Mouse (Mus musculus): ENCODE results near the gene Aebp1.

The Aebp1 gene

DNA sequence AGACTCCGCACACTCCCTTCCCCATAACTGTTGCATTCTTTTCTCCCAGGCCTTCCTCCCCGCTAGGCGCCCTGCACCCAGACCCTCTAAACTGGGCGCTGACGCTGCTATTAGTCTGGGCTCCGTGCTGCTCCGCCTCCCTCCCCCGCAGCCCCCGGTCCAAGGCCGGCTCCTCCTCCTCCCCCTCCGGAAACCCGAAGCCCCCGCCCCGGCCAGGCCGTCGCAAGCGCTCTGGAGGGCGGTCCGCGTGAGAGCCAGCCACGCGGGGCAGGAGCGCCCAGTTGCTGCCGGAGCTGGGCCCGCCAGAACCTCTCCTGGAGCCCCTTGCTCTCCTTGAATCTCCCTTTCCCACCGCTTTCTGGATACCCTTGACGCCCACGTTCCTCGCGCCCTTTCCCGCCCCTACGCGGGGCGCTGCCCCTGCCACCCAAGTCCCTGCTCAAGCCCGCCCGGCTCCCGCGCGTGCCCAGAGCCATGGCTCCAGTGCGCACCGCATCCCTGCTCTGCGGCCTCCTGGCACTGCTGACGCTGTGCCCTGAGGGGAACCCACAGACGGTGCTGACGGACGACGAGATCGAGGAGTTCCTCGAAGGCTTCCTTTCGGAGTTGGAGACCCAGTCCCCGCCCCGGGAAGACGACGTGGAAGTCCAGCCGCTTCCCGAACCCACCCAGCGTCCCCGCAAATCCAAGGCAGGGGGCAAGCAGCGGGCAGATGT is at the start of gene Aebp1:
TSS of gene Aebp1 (plus strand) at position 270 of the 716 bp plus-strand sequence.
- peak; percentile 62 for DNase-seq (ENCODE audit: low spot score)

DNA sequence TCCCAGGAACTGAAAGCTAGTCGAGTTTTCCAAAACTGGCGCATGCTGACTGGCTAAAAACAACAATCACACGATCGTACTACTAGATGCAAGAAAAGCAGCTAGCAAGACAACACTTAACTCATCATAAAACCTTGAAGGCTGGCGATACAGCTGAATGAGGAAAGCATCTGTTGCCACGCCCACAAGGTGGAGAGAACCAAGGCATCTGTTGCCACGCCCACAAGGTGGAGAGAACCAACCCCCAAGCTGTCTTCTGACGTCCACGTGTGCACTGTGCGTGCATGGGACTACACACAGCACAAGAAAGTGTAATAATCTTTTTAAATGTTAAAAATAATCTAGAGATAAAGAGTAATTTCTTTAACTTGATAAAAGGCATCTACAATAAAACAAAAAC is 48.4 kb upstream of the Aebp1 start:
- DNase-seq (ENCODE audit: low spot score): no peak

DNA sequence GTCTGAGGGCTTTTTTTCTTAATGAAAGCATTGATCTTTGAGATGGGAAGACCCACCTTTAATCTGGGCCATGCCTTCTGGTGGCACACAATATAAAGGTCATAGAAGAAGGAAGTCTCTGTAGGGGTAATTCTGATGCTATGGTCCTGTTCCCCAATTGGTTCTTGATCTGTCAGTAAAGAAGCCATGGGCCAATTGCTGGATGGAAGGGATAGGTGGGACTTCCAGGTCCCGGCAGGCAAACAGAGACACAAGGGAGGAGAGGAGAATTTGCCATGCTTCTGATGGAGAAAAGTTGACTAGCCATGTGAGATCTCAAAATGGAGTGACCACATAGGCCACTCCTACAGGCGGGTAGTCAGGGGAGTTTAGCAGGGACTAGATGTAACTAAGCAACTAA is 42.5 kb upstream of the Aebp1 start:
- no peak for DNase-seq (ENCODE audit: low spot score)

DNA sequence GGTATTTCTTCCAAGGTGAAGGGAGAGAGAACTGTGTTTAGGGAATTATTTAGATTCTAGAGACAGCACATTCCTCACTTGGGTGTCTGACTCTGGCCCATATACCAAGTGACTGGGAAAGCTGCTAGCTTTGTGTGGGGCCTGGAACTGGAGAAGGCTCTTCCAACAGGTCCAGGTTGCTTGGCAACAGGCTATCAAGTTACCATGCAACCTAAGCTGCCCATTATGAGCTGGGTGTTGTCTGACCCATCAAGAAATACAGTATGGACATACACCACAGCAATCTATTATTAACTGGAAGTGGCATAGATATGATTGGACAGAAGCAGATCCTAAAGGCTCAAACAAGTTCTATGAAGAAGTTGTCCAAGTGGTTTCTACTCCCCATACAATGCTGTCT is 36.3 kb upstream of the Aebp1 start:
- DNase-seq (ENCODE audit: low spot score): no peak

DNA sequence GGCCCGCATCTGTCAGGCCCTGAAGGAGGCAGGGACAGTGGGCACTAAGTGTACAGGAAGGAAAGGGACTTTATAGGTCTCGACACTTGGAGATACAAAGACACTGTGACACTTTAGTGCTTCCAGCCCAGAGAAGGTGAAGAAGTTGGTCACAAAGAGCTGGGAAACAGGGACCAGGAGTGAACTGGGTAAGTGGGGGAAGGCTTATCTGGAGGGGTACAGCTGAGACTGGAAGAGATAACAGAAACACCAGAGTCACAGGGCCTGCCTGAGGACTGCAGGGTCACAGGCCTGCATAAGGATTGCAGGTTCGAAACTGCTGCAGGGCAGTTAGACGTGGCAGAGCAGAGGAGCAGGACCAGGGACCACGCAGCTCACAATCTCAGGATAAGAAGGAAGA is 33.8 kb upstream of the Aebp1 start:
- DNase-seq (ENCODE audit: low spot score): no peak

DNA sequence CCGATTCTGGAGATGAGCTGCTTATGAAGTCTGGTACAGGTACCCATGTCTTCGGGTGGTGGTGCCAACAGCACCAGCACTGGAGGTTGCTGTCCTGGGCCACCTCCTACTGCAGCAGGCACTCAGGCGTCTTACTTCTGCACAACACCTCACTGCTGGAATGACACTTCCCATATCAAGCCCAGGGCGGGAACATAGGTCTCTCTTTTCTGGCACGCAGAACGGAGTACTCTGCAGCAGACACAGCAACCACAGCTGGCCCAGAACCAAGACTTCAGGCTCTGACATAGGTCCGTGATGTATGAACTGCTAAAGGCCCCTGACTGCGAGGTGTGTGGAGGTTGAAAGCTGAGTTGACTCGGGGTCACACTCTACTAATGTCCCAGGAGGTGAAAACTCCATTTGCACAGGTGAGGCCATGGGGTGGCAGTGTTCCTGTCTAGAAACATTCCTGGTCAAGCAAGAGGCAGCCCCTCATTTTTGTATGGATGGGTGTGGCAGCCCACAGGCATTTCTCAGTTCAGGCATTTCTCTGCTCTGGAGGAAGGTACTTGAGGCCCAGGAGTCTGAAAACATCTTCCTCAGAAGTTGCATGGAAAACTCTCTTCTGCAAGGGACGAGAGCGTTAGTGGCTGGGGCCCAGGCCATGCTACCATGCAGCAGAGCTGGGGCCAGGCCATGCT is 33.1 kb upstream of the Aebp1 start:
- DNase-seq (ENCODE audit: low spot score): no peak

DNA sequence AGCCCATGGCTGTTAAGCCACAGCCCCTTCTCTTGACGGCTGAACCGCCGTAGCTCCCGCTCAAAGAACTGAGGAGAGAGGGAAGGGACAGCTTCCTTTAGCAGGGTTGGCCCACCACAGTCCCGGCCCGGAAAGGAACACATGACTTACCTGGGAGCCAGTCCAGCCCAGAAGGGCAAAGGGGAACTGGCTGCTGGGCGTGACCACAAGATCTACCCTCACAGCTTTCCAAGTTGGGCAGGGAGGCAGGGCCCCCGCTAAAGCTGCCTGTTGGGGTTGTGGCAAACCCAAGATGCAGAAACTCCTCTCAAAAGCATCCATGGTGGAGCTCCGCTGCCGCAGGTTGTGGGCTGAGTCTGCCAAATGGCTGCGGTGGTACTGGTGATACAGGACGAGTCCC is 32.4 kb upstream of the Aebp1 start:
- no peak for DNase-seq (ENCODE audit: low spot score)

DNA sequence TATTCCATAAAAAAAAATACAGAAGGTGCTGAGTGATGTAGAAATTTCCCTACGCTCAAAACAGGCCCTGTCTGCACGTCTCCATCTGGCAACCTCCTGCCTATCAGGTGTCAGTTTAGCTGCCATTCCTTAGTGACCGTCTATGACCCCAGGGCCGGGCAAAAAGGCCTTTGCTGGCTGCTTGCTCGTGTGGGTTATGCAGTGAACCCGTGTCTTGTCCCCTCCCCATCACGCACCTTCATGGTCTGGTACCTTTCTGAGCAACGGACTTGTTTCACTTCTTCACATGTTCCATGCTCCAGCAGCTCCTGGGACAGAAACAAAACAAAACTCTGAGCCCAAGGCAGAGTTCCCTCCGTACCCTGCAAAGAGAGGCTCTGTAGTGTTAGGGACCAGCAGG is 27.2 kb upstream of the Aebp1 start:
- no peak for DNase-seq (ENCODE audit: low spot score)

DNA sequence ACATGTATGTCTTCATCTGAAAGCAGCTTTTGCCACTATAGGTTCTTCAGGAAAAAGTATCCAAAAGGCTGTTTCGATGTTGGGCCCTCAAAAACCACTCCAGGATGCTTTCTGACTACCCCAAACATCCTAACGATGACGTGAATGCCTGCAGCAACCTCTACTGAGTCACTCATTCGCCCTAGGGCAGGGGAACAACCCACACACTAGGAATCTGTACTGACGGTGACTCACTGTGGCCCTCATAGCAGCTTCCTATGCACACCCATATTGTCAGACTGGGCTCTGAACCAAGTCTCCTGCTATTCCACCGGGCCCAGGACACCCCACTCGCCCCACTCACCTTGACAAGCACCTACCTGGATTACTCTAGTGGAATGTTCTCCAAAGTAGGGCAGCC is 26.7 kb upstream of the Aebp1 start:
- no peak for DNase-seq (ENCODE audit: low spot score)

DNA sequence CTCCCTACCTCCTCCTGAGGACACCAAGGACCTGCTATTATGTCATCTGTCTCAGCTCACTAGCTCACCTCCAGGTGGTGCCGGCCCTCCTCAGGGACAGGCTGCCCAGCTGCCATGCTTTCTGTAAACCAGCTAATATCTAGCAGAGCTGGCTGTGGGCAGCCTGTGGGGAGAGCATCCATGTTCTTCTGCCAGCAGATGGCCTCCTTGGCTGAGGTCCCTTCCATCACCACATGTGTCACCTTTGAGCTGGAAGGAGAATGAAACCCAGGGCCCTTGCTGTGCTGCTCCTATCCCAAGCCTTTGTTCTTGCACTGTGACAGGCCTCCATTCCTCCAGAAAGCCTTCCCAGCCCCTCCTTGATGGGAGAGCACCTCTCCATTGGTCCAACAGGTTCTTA is 25.6 kb upstream of the Aebp1 start:
- DNase-seq (ENCODE audit: low spot score): no peak

DNA sequence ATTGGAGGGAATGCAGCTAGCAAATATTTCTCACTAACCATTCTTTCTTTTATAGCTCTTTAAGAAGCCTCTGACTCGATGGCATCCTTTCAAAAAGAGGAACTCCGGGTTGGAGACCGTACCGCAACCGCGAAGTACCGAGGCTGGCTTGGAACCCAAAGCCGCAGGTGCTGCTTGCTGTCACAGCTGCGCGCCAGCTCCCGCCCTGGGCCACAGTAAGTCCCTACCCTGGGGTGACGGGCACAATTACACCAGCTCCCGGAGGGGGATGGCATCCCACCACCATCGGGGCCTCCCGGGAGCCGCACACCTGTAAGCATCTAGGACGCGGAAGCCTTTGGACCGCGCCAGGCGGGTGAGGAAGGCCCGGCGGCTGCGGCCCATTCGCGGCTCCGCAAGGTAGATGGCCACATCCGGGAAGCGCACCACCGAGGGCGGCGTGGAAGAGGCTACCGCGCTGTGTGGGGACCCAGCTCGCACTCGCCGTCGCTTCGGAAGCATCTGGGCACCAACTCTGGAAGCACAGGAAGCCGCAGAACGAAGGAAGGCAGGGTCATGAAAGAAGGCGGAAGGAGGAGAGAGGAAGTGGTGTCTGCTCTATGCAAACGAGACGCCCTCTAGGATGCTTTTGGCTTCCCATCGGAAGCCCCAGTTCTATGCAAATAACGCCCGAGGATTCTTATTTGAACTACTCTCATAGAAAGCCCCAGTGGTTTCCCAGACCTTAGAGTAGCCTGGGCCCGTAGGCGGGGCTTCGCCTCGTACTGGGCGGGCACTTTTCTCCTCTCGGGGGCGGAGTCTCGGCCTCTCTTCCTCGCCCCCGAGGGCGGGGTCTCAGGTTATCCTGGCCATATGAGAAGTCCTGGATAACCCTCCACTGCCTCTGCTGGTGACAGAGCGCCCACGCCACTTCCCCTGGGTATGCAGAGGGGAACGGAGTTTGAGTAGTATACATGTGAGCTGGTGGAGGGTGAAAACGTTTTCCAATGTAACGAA is 24.2 kb upstream of the Aebp1 start, which contains the start of gene Polm:
TSS of gene Polm (minus strand) at position 766 of the 996 bp plus-strand sequence.
- DNase-seq (ENCODE audit: low spot score): peak; percentile 86

DNA sequence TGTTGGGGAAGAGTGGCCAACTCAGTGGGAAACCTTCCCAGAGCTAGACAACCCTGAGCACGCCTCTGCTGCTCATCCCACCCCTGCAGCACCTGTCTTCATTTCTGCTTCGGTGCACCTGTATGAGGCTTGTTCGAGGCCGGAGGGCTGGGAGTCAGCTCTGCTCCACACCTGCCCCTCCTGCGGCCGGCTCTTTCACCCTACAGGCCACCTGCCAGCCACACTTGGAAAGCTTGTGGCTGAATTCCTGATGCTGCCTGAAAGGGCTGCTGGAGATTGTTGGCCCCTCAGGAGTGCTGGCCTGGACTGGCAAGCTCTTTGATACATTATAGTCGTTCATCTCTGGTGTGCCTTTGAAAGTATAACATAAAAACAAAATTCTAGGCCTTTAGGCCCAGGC is 21.4 kb upstream of the Aebp1 start:
- DNase-seq (ENCODE audit: low spot score): no peak

DNA sequence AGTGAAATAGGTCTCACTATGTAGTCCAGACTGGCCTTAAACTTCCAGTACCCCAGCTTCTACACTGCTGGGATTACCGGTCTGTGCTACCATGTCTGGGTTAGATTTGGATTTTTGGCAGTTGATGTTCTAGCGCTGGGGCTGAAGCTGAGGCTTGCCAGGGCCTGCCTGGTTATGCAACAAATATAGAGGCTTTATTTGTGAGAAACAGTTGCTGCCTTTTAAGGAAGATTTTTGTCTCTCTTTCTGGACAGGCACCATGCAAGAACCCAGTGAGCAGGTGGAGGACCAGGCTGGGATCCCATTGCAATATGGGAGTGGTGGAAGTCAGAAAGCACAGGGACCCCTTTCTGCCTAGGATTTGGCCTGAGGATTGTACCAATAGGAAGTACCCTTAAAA is 20.0 kb upstream of the Aebp1 start:
- DNase-seq (ENCODE audit: low spot score): no peak

DNA sequence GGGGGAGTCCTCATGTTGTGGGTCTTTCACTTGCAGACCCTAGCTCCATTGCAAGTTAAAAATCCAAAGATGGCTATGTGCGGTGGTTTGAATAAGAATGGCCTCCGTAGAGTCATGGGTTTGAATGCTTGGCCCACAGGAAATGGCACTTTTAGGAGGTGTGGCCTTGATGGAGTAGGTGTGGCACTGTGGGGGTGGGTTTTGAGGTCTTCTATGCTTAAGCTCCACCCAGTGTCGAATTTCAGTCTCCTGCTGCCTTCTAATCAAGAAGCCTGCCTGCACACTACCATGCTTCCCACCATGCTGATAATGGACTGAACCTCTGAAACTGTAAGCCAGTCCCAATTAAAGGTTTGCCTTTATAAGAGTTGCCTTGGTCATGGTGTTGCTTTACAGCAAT is 18.6 kb upstream of the Aebp1 start:
- no peak for DNase-seq (ENCODE audit: low spot score)

DNA sequence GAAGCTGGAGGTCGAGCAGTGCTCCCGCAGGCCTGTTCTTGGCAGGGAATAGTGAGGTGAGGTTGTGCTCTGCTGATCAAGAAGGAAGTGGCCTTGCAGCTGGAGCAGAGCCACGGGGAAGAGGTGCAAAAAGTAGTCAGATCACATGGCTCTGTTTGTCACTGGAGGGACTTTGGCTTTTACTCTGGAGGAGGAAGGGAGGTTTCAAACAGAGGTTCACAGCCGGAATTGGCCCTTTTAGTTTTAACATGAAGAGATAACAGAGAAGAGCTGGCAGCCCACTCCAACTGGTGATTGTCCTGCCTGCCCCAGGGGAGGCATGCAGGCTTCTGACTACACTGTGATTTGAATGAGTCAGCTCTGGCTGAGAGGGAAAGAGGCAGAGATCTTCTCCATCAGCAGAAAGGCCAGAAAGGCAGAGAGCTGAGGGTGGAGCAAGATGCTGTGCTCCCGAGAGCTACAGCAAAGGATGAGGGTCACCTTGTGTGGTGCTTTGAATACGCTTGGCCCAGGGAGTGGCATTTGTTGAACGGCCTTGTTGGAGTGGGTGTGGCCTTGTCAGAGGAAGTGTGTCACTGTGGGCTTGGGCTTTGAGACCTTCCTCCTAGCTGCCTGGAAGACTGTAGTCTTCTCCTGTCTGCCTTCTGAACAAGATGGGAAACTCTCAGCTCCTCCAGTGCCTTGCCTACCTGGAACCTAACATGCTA is 15.0 kb upstream of the Aebp1 start:
- DNase-seq (ENCODE audit: low spot score): no peak

DNA sequence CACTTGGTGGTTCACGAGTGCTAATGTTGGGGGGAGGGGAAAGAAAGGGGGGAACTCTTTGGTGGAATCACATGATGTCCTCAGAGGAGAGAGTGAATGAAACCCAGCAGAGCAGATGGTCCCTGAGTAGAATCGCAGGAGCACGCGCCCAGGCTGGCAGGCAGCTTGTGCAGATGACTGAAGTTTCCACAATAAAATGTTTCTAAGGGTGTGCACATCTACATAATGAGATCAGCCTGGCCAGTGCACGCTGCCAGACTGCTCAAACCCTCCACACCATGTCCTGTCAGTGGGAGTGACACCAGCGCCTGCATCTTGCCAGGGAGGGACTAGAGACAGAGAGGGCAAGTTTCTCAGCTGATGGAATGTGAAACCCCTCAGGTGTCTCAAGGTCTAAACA is 13.0 kb upstream of the Aebp1 start:
- no peak for DNase-seq (ENCODE audit: low spot score)

DNA sequence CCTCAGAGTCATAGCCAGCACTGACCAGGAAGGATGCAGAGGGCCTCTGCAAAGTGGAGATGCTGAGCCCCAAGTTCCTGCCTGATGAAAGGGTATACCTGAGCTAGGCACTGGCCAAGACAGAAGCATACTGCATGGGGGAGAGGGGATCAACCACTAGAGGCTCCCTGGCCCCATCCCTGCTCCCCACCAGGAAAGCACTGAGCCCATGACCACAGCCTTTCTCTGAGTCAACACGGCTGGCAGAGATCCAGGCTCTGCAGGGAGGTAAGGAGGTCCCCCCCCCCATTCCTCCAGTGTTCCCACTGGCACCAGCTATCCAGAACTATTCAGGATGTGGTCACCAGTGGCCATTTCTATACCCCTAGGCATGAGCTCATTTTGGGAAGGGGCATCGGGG is 12.4 kb upstream of the Aebp1 start:
- no peak for DNase-seq (ENCODE audit: low spot score)

DNA sequence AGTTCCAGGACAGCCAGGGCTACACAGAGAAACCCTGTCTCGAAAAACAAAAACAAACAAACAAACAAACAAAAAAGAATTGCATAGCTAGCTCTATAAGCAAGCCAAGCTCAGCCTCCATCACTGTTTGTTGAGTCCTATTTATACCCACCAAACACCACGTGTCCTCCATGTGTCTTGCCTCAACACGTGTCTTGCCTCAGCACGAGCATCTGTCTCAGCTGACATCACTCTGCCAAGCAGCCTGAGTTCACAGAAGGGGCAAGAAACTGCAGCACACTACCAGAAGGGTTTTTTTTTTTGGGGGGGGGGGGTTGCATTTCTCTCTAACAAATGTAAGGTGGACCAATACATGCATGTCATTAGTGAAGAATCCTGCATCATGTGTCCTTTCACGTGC is 11.3 kb upstream of the Aebp1 start:
- no peak for DNase-seq (ENCODE audit: low spot score)

DNA sequence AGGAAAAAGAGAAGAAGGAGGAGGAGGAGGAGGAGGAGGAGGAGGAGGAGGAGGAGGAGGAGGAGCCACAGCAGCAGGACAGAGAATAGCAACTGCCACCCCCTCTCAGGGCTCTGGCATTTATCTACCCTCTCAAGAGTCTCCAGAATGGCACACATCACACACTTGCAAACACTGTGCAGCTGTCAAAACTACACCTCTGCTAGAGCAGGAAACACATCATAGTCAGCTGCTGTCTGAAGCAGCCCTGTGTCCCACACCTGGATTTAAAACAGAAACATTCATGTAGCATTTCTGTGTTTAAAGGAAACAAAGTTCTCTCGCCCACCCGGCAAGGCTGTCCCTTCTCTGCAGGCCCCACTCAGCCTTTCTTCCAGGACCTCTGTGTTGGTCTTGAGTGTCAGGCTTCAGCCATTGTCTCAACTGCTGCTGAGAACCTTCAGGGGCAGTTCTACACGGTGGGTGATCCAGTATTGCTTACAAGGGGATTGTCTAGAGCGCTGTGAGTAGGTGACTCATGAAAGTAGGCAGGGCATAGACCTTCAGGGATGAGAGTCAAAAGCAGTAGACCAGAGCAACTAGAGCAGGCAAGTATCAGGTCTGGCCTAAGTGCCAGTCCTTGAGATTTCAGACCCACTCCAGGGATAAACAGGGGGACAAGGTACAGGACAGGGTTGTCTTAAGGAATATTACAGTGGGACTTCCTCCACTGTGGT is 10.6 kb upstream of the Aebp1 start:
- no peak for DNase-seq (ENCODE audit: low spot score)

DNA sequence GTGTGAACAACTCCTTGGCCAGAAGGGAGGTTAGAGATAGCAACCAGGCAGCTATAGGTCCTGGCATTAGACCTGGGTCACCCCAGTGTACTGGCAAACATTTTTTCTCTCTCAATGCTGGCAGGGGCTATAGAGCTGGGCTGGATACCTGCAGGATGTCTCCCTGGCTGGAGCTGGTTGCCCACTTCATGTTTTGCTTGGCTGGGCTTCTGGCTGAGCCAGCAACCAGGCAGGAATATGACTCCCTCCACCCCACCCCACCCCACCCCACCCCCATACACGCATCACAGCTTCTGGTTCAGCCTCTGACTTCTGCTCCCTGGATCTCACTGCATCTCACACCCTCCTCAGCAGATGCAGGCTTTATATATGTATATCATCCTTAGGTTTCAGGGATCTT is 9.4 kb upstream of the Aebp1 start:
- no peak for DNase-seq (ENCODE audit: low spot score)

DNA sequence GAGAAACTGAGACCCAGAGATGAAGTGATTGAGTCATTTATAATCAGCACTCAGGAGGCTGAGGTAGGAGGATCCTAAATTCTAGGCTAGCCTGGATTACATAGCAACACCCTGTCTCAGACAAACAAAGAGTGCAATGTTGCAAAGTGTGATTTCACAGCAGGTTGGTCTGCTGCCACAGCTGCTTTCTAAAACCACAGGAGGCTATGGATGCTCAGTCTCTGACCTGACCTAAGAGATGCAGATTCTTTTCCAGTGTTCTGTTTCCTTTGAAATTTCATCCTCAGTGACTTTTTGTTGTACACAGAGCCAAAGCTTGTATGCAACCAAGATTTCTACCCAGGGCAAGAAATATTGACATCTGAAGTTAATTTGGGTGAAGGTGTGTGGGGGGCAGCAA is 6.3 kb upstream of the Aebp1 start:
- DNase-seq (ENCODE audit: low spot score): no peak
